7 mouse cellular contexts compared by ENCODE assay signal in the genomic region with DNA sequence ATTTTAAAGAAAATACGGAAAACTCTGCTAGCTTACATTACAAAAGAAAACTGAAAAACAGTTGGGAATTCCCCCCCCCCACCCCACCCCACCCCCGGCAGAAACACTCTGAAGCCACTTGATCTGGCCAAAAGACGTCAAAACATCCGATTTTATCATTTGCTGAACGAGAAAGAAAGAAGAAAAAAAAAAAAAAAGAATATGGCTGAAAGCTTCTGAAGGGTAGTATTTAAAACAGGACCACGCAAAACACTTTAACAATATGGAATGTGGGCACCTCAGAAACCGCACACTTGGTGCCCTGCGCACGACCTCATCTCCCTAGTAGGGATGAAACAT. TPM values are rescaled to one million over a fixed set of nuclear protein-coding genes. Genes with fewer than 3 reads are reported as not detected.
DNase-seq lines count a peak whose midpoint lies in the region; ATAC-seq and TF ChIP-seq lines count a peak whose summit lies in the region.

No protein-coding gene starts in this region.

- H3K4me3 ChIP-seq in spleen, adult 2 months (ENCODE audit: extremely low read depth, insufficient read depth, insufficient read length) = peak overlapping the region; percentile 89
- H3K4me3 ChIP-seq in forebrain, embryonic 12.5 days (replicated peaks) = peak overlapping the region; percentile 91
- peak overlapping the region; percentile 98 for H3K4me3 ChIP-seq in liver, adult 2 months (ENCODE audit: insufficient read depth, low read depth, low read length)
- peak overlapping the region; percentile 99 for H3K4me3 ChIP-seq in stomach, postnatal 0 days (ENCODE audit: low read depth, low read length)

- TF ChIP-seq CTCF in spleen, adult 2 months (IDR thresholded peaks at IDR 0.05; ENCODE audit: extremely low read depth, insufficient read depth, insufficient read length, insufficient replicate concordance) = no peak
- no peak for TF ChIP-seq CTCF in liver, adult 2 months (IDR thresholded peaks at IDR 0.05; ENCODE audit: low read depth, low read length)
- TF ChIP-seq CTCF in stomach, postnatal 0 days (IDR thresholded peaks at IDR 0.05; ENCODE audit: low read depth) = no peak

- no peak for TF ChIP-seq EP300 in stomach, postnatal 0 days (optimal IDR thresholded peaks at IDR 0.05)

- peak overlapping the region; percentile 95 for H3K9ac ChIP-seq in forebrain, embryonic 12.5 days
- peak overlapping the region; percentile 95 for H3K9ac ChIP-seq in liver, adult 2 months (ENCODE audit: low read depth, low read length)
- peak overlapping the region; percentile 96 for H3K9ac ChIP-seq in stomach, postnatal 0 days (ENCODE audit: low read length)

- no peaks in the 10 kb centered on the region for H3K9me3 ChIP-seq in forebrain, embryonic 12.5 days
- H3K9me3 ChIP-seq in stomach, postnatal 0 days (ENCODE audit: control insufficient read depth, low read length) = no peaks in the 10 kb centered on the region

- DNase-seq in spleen, adult 2 months (ENCODE audit: low read depth in 1 of 2, low spot score in 2 of 2) = no peak
- no peak for DNase-seq in spleen, adult 18-20 months
- no peak for DNase-seq in liver, adult 2 months (ENCODE audit: extremely low read depth, low read depth, low spot score)
- DNase-seq in stomach, postnatal 0 days (ENCODE audit: low spot score) = no peak
- no peak for DNase-seq in thymus, postnatal 4 days
- no peak for DNase-seq in spleen, postnatal 10 days (ENCODE audit: low spot score in 2 of 2)

- H3K79me2 ChIP-seq in liver, adult 2 months (ENCODE audit: control insufficient read depth, insufficient read depth, low read length) = peaks cover 27% of the 10 kb centered on the region; the same call in 1 of the 2 replicates

- H3K4me1 ChIP-seq in spleen, adult 2 months (ENCODE audit: control insufficient read depth, insufficient read depth, insufficient read length) = peaks cover 26% of the 10 kb centered on the region
- H3K4me1 ChIP-seq in forebrain, embryonic 12.5 days = peaks cover 17% of the 10 kb centered on the region
- peaks cover 5% of the 10 kb centered on the region for H3K4me1 ChIP-seq in liver, adult 2 months (ENCODE audit: control insufficient read depth, insufficient read depth, low read length)
- no peaks in the 10 kb centered on the region for H3K4me1 ChIP-seq in stomach, postnatal 0 days (replicated peaks; ENCODE audit: control insufficient read depth, insufficient read depth)

- H3K27me3 ChIP-seq in spleen, adult 2 months (ENCODE audit: control insufficient read depth, insufficient read depth, low read length) = no peaks in the 10 kb centered on the region
- H3K27me3 ChIP-seq in forebrain, embryonic 12.5 days = no peaks in the 10 kb centered on the region
- H3K27me3 ChIP-seq in liver, adult 2 months (ENCODE audit: control insufficient read depth, insufficient read depth, low read length) = no peaks in the 10 kb centered on the region
- H3K27me3 ChIP-seq in stomach, postnatal 0 days (ENCODE audit: control insufficient read depth, insufficient read depth, low read length) = no peaks in the 10 kb centered on the region

- WGBS in spleen, adult 2 months = 0% methylated on average over 9 of the region's 9 CpGs
- 1% methylated on average over 9 of the region's 9 CpGs for WGBS in forebrain, embryonic 12.5 days
- WGBS in liver, adult 2 months = 1% methylated on average over 9 of the region's 9 CpGs
- WGBS in stomach, postnatal 0 days = under 1% methylated on average over 9 of the region's 9 CpGs

- ATAC-seq in forebrain, embryonic 12.5 days (ENCODE audit: low FRiP score) = 0 out of 2 replicates have a peak, but pooled peaks have one; percentile 6
- no peak for ATAC-seq in stomach, postnatal 0 days (ENCODE audit: low FRiP score, low TSS enrichment)

- H3K27ac ChIP-seq in spleen, adult 2 months (ENCODE audit: insufficient read depth, low read length) = peak overlapping the region; percentile 97
- peak overlapping the region; percentile 99; the same call in 1 of the 2 replicates for H3K27ac ChIP-seq in forebrain, embryonic 12.5 days
- H3K27ac ChIP-seq in liver, adult 2 months (replicated peaks; ENCODE audit: insufficient read depth, low read depth, low read length) = peak overlapping the region; percentile 93
- peak overlapping the region; percentile 99 for H3K27ac ChIP-seq in stomach, postnatal 0 days (replicated peaks)

- H3K4me2 ChIP-seq in forebrain, embryonic 12.5 days = peak overlapping the region; percentile 69
- H3K4me2 ChIP-seq in stomach, postnatal 0 days (replicated peaks; ENCODE audit: low read depth) = peak overlapping the region; percentile 67

- TF ChIP-seq POLR2A in spleen, adult 2 months (IDR thresholded peaks at IDR 0.05; ENCODE audit: low read depth, low read length) = no peak
- TF ChIP-seq POLR2A in liver, adult 2 months (IDR thresholded peaks at IDR 0.05; ENCODE audit: extremely low read depth, insufficient read depth, low read length) = no peak

- no peaks in the 10 kb centered on the region for H3K36me3 ChIP-seq in spleen, adult 2 months (ENCODE audit: control insufficient read depth, insufficient read depth, low read length)
- no peaks in the 10 kb centered on the region for H3K36me3 ChIP-seq in forebrain, embryonic 12.5 days (replicated peaks)
- H3K36me3 ChIP-seq in liver, adult 2 months (ENCODE audit: control insufficient read depth, insufficient read depth, low read length) = no peaks in the 10 kb centered on the region
- no peaks in the 10 kb centered on the region for H3K36me3 ChIP-seq in stomach, postnatal 0 days (ENCODE audit: control insufficient read depth, insufficient read depth, low read length)

RNA-seq across cellular contexts. Expression of a gene that starts 5.7 kb away (rescaled TPM):
- 6.1 and 7.4 TPM in 2 replicates for polyA plus RNA-seq in spleen, adult 2 months (2012; rRNA removed)
- polyA plus RNA-seq in forebrain, embryonic 12.5 days (2016; fragmentation: Nextera tagmentation; extraction: Ambion mirVana) = 6.5 and 7.3 TPM in 2 replicates
- total RNA-seq in liver, adult 2 months (2014; rRNA removed) = 7.7 and 8.6 TPM in 2 replicates
- 1.3 and 1.6 TPM in 2 replicates for polyA plus RNA-seq in liver, adult 2 months (2012; rRNA removed)
- 3.4 and 3.7 TPM in 2 replicates for polyA plus RNA-seq in stomach, postnatal 0 days (2015; fragmentation: Nextera tagmentation; extraction: Ambion mirVana)
